Mouse (Mus musculus) limb, embryonic 15.5 days (tissue): Measurements from ENCODE around the gene Sap30. TPM values are rescaled to one million over a fixed set of nuclear protein-coding genes. Genes with fewer than 3 reads are reported as not detected.

ENCODE experiments used
- ATAC-seq: fragments of 200-750 bp; cut with Nextera tagmentation; 2 replicates; pipeline ENCODE4 v1.8.0; 2017; ENCODE audit warnings: low read depth, moderate TSS enrichment; ENCODE audit not compliant: insufficient number of reproducible peaks, low FRiP score, low TSS enrichment
- H3K27ac ChIP-seq: fragments of 300-500 bp; sonication (generic); 2 replicates; pipeline ENCODE4 v1.5.1; 2015; ENCODE audit warnings: moderate library complexity, mild to moderate bottlenecking, inconsistent platforms
- H3K27me3 ChIP-seq: fragments of 300-500 bp; sonication (generic); 2 replicates; pipeline ENCODE4 v1.6.1; 2015; ENCODE audit warnings: inconsistent platforms
- H3K36me3 ChIP-seq: fragments of 300-500 bp; sonication (generic); 2 replicates; pipeline ENCODE4 v1.6.1; 2015; ENCODE audit warnings: inconsistent platforms
- H3K4me1 ChIP-seq: fragments of 300-500 bp; sonication (generic); 2 replicates; pipeline ENCODE4 v1.6.1; 2015; ENCODE audit warnings: inconsistent platforms
- H3K4me2 ChIP-seq: fragments of 300-500 bp; sonication (generic); 2 replicates; pipeline ENCODE4 v1.6.1; 2015; ENCODE audit warnings: mild to moderate bottlenecking, inconsistent platforms
- H3K4me3 ChIP-seq: fragments of 300-500 bp; sonication (generic); 2 replicates; pipeline ENCODE4 v1.5.1; 2015; ENCODE audit warnings: mild to moderate bottlenecking, inconsistent platforms
- H3K9ac ChIP-seq: fragments of 300-500 bp; sonication (generic); 2 replicates; pipeline ENCODE4 v1.6.1; 2015; ENCODE audit warnings: inconsistent platforms
- H3K9me3 ChIP-seq: fragments of 300-500 bp; sonication (generic); 2 replicates; pipeline ENCODE4 v1.6.1; 2016; ENCODE audit warnings: inconsistent platforms
- whole genome bisulfite sequencing: fragments of 180-500 bp; shearing (Covaris S2); methylation state at CpG from one replicate; pipeline ENCODE4 v1.1.7; 2015; 5-methylcytosine and 5-hydroxymethylcytosine counted together
- polyA plus RNA-seq: library from polyadenylated mRNA; unstranded; fragments of >200 nt; fragmentation: Nextera tagmentation; extraction: Ambion mirVana; gene quantifications from 2 replicates; pipeline ENCODE4 v1.2.1, GENCODE M21; 2015

Sap30 gene
- polyA plus RNA-seq, 1 experiment from 2014 or later = 30.2 TPM

GRCm38 (mm10) chr8:57432802-57433201, 54.9 kb downstream of the Sap30 start:
- no peak for ATAC-seq
- no peak overlapping the region for H3K9ac ChIP-seq
- no peak overlapping the region for H3K4me3 ChIP-seq
- no peaks in the 10 kb centered on the region for H3K36me3 ChIP-seq
- H3K27me3 ChIP-seq = peaks cover 25% of the 10 kb centered on the region
- 84% methylated on average over 5 of the region's 5 CpGs for WGBS
- no peak overlapping the region for H3K27ac ChIP-seq
- H3K9me3 ChIP-seq = no peaks in the 10 kb centered on the region
- H3K4me1 ChIP-seq = peaks cover 14% of the 10 kb centered on the region
- no peak overlapping the region for H3K4me2 ChIP-seq

Other genes starting within 250 kb of the Sap30 start
- 5.0 and 6.6 TPM in 2 replicates for gene Hand2, start 166.9 kb downstream of the Sap30 start, polyA plus RNA-seq
- 21.4 and 26.3 TPM in 2 replicates for gene Scrg1, start 31.9 kb downstream of the Sap30 start, polyA plus RNA-seq
- gene Hmgb2, start 24.0 kb upstream of the Sap30 start, polyA plus RNA-seq = 267 and 297 TPM in 2 replicates
- gene Galnt7, start 165.2 kb upstream of the Sap30 start, polyA plus RNA-seq = 12.0 and 13.1 TPM in 2 replicates